Mouse (Mus musculus) adrenal gland, adult 18-20 months (tissue): ENCODE data around the gene Pdia4. TPM values are rescaled to one million over a fixed set of nuclear protein-coding genes. Genes with fewer than 3 reads are reported as not detected.
"Not testable (repeated sequence)": the region's sequence is repeated elsewhere in the genome, so short reads cannot be mapped to it uniquely, and the experiment has no call there.

Experiments
- DNase-seq, 2 experiments: peaks; one replicate each; pipeline ENCODE4 v3.0.0; 2021 to 2022; ENCODE audit warnings: low spot score in 2 of 2
- long read RNA-seq, 2 experiments: library from polyadenylated mRNA; stranded (forward); transcript quantifications; one replicate each; pipeline ENCODE4 v2.0.0; 2021
- total RNA-seq, 2 experiments: library from RNA; stranded (reverse); gene quantifications; 1 replicate in 1 of 2; 2 replicates in 1 of 2; pipeline ENCODE4 v1.2.3; 2021

Gene Pdia4
- 10 to 100 TPM; 83.4 to 86.3 TPM for total RNA-seq
- long read RNA-seq, experiment 1, transcript Pdia4-201 (10 exons, 2,399 nt): major isoform, 112 of 116 reads
- long read RNA-seq, experiment 1, partial matches to known transcripts: 2 of 116 reads
- long read RNA-seq, experiment 1, other reads (novel, unspliced or antisense): 2 of 116 reads
- long read RNA-seq, experiment 2, transcript Pdia4-201 (10 exons, 2,399 nt): major isoform, 233 of 247 reads
- long read RNA-seq, experiment 2, partial matches to known transcripts: 11 of 247 reads
- long read RNA-seq, experiment 2, other reads (novel, unspliced or antisense): 3 of 247 reads

DNA sequence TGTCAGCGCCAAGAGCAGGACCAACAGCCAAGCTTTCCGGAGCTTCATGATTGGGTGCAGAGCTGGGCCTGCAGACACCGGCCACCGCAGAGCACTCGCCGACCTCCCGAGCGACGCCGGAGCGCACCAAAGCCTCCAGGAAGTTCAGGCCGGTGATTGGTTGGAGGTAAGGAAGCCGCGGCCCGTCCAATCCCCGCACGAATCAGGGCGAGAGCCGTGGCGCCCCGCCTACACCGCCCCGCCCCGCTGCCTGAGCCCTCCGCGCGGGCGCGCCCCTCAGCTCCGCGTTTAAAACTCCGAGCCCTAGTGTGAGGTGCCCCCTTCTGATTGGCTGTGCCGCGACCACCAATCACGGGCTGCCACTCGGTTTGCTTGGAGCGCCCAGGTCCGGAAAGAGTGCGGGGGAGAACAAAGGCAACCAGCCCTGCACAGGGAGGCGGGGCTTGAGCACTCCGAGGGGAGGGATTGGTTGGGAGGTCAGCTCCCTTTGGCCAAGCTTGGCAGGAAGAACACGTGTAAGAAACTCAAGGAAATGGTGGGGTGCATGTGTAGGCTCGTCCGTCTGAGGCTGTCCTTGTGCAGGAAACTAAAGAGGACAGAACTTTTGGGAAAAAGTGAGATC lies at the start of gene Pdia4:
Gene Pdia4, minus strand, starts transcription at position 174 of the 622 bp plus-strand sequence.
- peak; percentile 95 for DNase-seq

DNA sequence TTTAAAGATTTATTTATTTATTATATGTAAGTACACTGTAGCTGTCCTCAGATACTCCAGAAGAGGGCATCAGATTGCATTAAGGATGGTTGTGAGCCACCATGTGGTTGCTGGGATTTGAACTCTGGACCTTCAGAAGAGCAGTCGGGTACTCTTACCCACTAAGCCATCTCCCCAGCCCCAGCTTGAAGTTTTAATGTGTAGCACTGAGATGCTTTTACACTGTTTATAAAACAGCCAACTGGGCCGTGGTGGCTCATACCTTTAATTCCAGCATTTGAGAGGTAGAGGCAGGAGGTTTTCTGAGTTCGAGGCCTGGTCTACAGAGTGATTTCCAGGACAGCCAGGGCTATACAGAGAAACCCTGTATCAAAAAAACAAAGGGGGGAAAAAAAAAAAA lies 44.5 kb upstream of the Pdia4 start:
- DNase-seq: not testable (repeated sequence)

GRCm38 (mm10) chr6:47857241-47857640 lies 44.0 kb upstream of the Pdia4 start:
- no peak for DNase-seq

- no peak for DNase-seq
Observed at GRCm38 (mm10) chr6:47845779-47846178, 32.5 kb upstream of the Pdia4 start.

- DNase-seq: no peak
Observed at GRCm38 (mm10) chr6:47842337-47842736, 29.1 kb upstream of the Pdia4 start.

DNA sequence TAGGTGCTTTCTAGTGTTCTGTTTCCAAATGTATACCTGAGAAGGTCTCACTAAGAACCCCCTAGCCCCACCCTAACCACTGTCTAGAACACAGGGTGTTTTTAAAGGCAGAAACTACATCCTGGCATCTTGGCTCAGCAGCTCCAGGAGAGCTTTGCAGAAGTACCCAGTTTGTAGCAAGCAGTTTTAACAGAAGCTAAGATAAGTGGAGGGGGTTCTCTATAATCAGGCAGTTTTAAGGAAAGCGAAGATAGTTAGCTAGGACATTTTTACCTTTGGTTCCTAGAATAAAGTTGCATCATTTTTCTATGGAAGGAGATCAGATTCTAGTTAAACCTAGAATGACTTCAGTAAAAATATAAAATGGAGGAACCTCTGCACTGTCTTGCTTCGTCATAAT lies 28.6 kb upstream of the Pdia4 start:
- no peak for DNase-seq

GRCm38 (mm10) chr6:47841077-47841476 lies 27.8 kb upstream of the Pdia4 start:
- no peak for DNase-seq

- no peak for DNase-seq
Observed at GRCm38 (mm10) chr6:47837630-47838029, 24.4 kb upstream of the Pdia4 start.

DNA sequence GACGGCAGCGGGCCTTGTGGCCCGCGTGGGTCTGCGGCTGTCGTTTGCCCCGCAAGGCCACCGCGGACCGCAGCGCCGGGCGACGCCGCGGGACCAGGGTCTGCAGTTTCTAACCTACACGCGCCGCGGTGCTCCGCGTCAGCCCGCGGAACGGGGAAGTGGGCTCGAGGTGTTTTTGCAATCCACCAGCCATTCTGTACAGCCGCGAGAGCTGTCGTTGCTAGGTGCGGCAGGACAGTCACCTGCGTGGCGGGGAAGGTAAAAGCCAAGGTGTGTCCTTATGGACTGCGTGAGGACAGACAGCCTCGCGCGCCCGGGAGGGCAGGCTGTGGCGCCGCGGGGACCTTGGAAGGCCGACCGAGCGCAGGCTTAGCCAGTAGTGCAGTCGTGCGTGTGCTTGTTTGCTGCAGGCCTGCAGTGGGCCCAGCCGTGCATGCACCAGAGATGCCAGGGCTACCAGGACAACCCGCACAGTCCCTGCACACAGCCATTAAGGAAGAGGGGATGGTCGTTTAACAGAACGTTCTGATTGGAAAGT lies 22.8 kb upstream of the Pdia4 start:
- DNase-seq: peak; percentile 58 to 66

- DNase-seq: peak; percentile 99
Observed at GRCm38 (mm10) chr6:47835482-47835983, 22.3 kb upstream of the Pdia4 start, which contains the start of gene Zfp398. Zfp398 (plus strand) TSS chr6:47835661.

DNA sequence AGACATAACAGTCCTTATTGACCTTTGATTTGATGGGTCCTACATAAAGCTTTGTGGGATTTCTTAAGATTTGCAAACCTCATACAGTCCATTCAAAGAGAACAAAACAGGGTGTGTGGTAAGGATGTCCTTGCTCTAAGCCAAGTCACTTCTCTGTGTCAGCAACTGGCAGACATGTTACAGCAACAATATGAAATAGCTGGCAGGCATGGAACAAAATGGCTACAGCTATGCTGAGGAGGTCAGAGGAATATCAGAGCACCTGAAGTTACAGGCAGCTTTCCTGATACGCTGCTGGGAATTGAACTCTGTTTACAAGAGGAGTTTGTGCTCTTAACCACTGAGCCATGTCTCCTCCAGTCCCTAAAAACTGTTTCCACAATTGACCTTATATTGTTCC lies 19.0 kb upstream of the Pdia4 start:
- peak in 1 of 2 experiments; percentile 23 for DNase-seq

DNA sequence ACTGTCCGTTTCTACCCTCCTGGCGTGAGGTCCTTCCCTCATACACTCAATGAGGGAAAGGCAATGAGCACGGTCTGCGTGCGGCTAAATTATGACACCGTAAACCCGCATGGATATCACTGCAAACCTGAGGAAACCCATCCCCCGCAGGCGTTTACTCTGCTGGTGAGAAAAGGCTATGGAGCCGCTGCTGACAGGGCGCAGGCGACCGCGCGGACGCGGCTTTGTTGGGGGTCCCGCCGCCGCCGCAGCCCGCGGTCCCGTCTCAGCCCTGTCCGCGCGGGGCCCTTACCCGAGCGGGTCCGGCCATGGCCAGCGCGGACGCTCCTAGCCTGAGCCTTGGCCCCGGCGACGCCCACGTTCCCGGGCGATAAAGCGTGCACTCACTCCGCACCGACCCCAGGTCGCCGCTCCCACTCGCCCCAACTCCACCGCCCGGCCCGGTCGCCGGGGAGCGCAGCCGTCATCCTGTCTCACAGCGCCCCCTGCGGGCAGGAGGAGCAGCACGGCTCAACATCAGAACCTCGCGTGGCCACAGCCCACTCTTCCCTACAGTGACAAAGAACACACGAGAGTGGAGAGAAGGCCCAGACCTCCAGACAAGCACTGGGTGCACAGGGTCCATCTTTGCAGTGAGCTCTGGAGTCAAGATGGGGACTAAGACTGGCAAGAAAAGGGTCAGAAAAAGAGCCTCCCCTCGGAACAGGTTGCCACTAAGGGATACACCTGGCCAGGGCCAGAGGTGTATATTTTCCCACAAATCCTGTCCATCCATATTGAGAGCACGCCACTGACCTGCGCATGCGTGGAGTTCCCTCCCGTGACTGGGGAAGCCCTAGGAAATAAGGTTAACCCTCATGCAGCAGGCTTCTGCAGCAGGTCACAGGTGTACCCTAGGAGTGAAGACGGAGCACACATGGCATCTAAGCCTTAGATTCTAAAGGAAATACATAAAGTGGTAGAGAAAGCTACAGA lies 17.2 kb upstream of the Pdia4 start, which contains the start of gene Zfp786:
Gene Zfp786, minus strand, starts transcription at position 764 of the 975 bp plus-strand sequence.
- DNase-seq: peak; percentile 95 to 96

- no peak for DNase-seq
Observed at GRCm38 (mm10) chr6:47828950-47829349, 15.7 kb upstream of the Pdia4 start.

- DNase-seq: no peak
Observed at GRCm38 (mm10) chr6:47827462-47827861, 14.2 kb upstream of the Pdia4 start.

DNA sequence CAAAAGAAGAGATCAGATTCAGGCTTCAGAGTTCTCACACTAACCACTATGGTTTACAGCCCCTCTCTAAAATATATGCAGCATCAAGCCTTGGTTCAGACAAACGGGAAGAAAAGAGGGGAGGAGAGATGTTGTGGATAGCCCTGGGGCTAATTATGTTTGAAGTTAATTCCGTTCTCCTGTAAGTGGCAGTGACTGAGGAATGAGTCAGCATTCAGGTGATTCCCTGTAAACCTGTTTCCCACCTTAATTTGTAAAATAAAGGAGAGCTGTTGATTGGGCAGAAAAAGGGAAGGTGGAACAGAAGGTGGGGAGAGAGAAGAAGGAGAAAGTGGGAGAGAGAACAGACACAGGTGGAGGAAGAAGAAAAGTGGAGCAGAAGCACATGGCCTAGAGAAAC lies 11.0 kb upstream of the Pdia4 start:
- peak in 1 of 2 experiments; percentile 0 for DNase-seq

GRCm38 (mm10) chr6:47821776-47822175 lies 8.5 kb upstream of the Pdia4 start:
- DNase-seq: no peak

DNA sequence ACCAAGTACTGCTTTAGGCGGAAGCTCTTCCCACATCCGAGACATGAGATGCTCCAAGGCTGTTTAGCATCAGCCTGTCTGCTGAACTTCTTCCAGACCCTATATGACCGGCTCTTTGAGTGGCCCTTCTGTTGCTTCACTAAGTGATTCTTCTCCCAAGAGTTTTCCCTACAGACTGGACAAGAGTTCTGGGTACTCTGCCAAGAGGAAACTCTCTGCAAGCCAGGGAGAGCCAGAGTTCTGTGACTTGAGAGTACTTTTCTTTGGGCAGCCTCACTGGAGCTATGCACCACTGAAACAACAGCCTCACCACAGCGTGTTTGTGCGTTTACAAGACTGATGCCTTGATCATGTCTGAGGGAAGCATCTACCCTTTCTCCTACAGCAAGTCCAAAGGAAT lies 8.0 kb upstream of the Pdia4 start:
- peak in 1 of 2 experiments; percentile 11 for DNase-seq

DNA sequence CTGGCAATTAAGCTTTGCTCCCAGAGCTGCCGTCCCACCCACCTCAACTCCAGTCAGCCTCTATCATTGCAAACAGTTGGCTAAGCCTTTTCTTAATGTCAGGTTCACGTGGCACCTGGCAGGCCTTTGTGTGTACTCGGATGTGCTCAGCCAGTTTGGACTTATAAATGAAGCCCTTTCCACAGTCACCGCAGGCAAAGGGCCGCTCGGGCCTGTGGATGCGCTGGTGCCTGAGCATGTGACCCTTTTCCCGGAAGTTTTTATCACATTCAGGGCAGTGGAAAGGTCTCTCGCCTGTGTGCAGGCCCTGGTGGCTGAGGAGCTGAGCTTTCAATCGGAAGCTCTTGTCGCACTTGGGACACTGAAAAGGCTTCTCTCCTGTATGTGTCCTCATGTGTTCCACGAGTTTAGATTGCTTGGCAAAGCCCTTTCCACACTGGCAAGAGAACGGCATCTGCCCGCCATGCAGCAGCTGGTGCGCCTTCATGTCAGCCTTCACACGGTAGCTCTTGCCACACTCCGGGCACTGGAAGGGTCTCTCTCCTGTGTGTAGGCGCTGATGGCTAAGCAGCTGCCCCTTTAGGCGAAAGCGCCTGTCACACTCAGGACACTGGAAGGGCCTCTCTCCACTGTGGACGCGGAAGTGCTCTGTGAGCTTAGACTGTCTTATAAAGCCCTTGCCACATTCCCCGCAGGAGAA lies 6.5 kb upstream of the Pdia4 start:
- DNase-seq: peak in 1 of 2 experiments; percentile 17

GRCm38 (mm10) chr6:47818721-47819120 lies 5.5 kb upstream of the Pdia4 start:
- DNase-seq: no peak

- DNase-seq: no peak
Observed at GRCm38 (mm10) chr6:47816151-47816550, 2.9 kb upstream of the Pdia4 start.
